Mouse (Mus musculus): Measurements from ENCODE around the gene Tmem18. TPM values are rescaled to one million over a fixed set of nuclear protein-coding genes. Genes with fewer than 3 reads are reported as not detected.

The Tmem18 gene
- polyA plus RNA-seq, 1 experiment from 2014 or later, result 23.3 TPM

DNA sequence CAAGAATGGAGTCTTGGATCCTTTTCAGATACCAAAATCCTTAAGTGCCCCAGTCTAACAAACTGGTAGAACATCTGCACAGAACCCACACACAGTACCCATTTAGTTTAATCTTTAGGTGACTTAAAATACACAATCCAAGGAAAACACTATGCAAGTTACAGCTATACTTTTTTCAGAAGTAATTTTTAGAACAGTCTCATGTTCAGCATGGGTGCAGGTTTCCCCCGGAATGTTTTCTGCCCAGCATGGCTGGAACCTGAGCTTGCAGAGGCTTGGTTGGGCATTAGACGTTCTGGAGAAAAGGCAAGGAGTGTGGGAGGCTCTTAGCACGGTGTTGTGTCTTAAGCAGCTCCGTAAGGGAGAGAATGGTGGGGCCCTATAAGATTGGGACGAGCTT is 7.6 kb downstream of the Tmem18 start:
- no peaks in the 10 kb centered on the region; the same call in 1 of the 2 replicates for H3K36me3 ChIP-seq (ENCODE audit: control insufficient read depth, insufficient read depth, low read length)
- no peaks in the 10 kb centered on the region for H3K27me3 ChIP-seq (replicated peaks; ENCODE audit: control insufficient read depth, insufficient read depth, low read length)
- no peak for ATAC-seq
- no peaks in the 10 kb centered on the region for H3K9me3 ChIP-seq (ENCODE audit: control insufficient read depth, low read length)
- no peak overlapping the region for H3K4me2 ChIP-seq (ENCODE audit: low read depth, low read length)
- no peaks in the 10 kb centered on the region for H3K4me1 ChIP-seq (ENCODE audit: control insufficient read depth, insufficient read depth, low read length)
- 93% methylated on average over 5 of the region's 5 CpGs for WGBS
- H3K4me3 ChIP-seq (ENCODE audit: low read length), result no peak overlapping the region
- no peak overlapping the region for H3K9ac ChIP-seq (ENCODE audit: low read depth, low read length)
- no peak overlapping the region for H3K27ac ChIP-seq (ENCODE audit: low read length)

DNA sequence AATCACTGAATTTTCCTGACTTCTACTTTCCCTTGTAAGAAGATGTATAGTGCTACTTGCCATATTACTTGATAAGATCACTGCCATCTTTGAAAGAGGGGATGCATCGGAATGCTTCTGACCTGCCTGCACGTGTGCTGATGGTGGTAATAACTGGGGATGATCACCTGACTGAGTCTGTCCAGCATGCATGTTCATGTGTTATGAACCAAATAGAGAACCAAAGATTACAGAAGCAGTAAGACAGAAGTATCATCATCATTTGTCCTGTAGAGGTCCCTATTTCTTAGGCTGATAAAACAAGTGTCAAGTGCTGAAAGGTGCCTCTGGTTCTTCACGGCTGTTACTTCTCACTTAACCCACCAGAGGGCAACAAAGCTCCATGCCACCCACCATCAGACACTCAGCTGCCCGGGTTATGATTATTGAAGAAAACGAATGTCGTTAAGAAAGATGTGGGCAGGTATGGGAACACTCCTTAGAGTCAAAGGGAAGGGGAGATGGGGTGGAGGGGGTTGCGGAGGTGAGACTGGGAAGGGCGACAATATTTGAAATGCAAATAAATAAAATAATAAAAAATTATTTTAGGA is 12.7 kb downstream of the Tmem18 start:
- H3K36me3 ChIP-seq (ENCODE audit: control insufficient read depth, insufficient read depth, low read length), result no peaks in the 10 kb centered on the region
- no peaks in the 10 kb centered on the region for H3K9me3 ChIP-seq (ENCODE audit: control insufficient read depth, low read length)
- ATAC-seq, result no peak
- H3K9ac ChIP-seq (ENCODE audit: low read depth, low read length), result no peak overlapping the region
- H3K27ac ChIP-seq (ENCODE audit: low read length), result no peak overlapping the region
- H3K27me3 ChIP-seq (replicated peaks; ENCODE audit: control insufficient read depth, insufficient read depth, low read length), result no peaks in the 10 kb centered on the region
- H3K4me1 ChIP-seq (ENCODE audit: control insufficient read depth, insufficient read depth, low read length), result no peaks in the 10 kb centered on the region
- H3K4me2 ChIP-seq (ENCODE audit: low read depth, low read length), result no peak overlapping the region
- WGBS, result 39% methylated on average over 8 of the region's 8 CpGs
- H3K4me3 ChIP-seq (ENCODE audit: low read length), result no peak overlapping the region

DNA sequence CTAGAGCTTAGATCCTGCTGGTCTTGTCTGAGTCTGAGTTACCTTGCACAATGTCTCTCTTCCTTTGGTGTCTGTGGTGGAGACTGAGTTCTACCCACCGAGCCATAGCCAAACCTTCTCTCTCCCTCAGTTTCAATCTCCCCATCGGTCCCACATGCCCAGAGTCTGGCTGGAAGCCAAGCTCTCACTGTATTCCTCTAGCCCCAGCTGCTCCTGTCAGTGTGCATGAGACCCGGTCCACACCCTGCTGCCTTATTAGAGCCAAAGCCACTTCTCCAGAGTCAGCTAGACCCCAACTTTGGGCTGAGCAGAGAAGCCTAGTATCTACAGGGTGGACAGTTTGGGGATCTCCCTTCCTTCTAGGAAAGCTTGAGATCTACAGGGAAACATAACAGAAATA is 14.7 kb downstream of the Tmem18 start:
- H3K4me2 ChIP-seq (ENCODE audit: low read depth, low read length), result no peak overlapping the region
- H3K9ac ChIP-seq (ENCODE audit: low read depth, low read length), result no peak overlapping the region
- H3K27ac ChIP-seq (ENCODE audit: low read length), result no peak overlapping the region
- no peaks in the 10 kb centered on the region for H3K9me3 ChIP-seq (ENCODE audit: control insufficient read depth, low read length)
- H3K4me1 ChIP-seq (ENCODE audit: control insufficient read depth, insufficient read depth, low read length), result no peaks in the 10 kb centered on the region
- ATAC-seq, result no peak
- 44% methylated on average over 3 of the region's 3 CpGs for WGBS
- H3K4me3 ChIP-seq (ENCODE audit: low read length), result no peak overlapping the region
- H3K36me3 ChIP-seq (ENCODE audit: control insufficient read depth, insufficient read depth, low read length), result no peaks in the 10 kb centered on the region
- no peaks in the 10 kb centered on the region for H3K27me3 ChIP-seq (replicated peaks; ENCODE audit: control insufficient read depth, insufficient read depth, low read length)

DNA sequence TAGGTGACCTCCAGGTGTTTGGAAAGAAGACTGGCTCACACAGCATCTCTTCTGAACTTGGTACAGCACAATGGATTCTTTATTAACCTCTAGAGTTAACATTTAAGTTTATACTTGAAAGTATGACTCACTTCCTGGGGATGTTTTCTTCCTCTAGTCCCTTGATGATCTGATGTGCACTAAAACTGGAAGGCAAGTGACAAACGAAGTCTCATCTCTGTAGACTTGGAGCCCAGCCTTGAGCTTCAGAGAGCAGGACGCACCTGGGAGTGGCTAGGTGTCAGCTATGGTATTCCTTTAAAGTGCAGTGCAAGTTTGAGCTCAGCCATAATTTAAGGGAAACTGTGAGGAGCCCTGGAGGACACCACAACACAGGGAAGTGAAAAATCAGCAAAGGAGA is 15.2 kb downstream of the Tmem18 start:
- Histone ChIP-seq H3K4me3 (ENCODE audit: low read length) (no peak overlapping the region), H3K9me3 (ENCODE audit: control insufficient read depth, low read length) (no peaks in the 10 kb centered on the region), H3K4me1 (ENCODE audit: control insufficient read depth, insufficient read depth, low read length) (no peaks in the 10 kb centered on the region), H3K36me3 (ENCODE audit: control insufficient read depth, insufficient read depth, low read length) (no peaks in the 10 kb centered on the region), H3K27me3 (replicated peaks; ENCODE audit: control insufficient read depth, insufficient read depth, low read length) (no peaks in the 10 kb centered on the region), H3K9ac (ENCODE audit: low read depth, low read length) (no peak overlapping the region), H3K4me2 (ENCODE audit: low read depth, low read length) (no peak overlapping the region), H3K27ac (ENCODE audit: low read length) (no peak overlapping the region)
- no peak for ATAC-seq
- 52% methylated on average over 2 of the region's 2 CpGs for WGBS

DNA sequence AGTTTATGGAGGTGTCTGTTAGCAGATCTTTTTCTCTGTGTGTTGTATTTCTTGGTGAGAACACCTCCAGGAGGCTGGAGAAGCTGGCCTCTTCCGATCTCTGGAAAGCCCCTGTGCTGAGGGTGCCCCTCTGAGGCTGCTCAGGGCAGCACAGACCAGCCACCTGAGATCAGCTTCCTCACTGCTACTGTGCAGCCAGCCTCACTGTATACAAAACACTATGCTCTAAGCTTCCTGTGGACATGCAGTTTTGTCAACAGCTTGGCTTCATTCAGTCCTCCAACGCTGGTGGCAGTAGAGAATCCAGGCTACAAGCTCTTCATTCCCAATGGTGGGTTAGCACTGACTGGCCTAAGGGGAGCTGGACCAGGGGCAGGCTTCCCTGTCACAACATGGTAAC is 15.8 kb downstream of the Tmem18 start:
- H3K4me1 ChIP-seq (ENCODE audit: control insufficient read depth, insufficient read depth, low read length), result no peaks in the 10 kb centered on the region
- ATAC-seq, result no peak

DNA sequence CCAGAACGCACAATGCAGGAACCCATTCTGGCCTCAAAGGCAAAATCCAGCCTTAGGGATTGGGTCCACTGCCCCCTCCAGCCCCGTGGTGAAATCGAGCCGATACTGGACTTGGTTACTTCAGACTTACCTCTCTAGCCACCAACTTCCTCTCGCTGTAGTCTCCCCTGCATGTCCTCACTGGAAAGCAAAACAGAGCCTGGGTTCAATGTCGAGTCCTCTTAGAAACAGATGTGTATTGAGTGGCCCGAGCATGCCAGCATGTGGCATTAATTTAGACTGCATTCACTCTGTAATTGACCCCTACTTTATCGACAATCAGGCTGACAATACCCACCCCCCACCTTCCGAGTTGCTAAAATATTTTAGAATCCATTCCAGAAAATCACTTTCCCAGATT is 19.8 kb downstream of the Tmem18 start:
- Histone ChIP-seq H3K36me3 (ENCODE audit: control insufficient read depth, insufficient read depth, low read length) (no peaks in the 10 kb centered on the region), H3K4me3 (ENCODE audit: low read length) (no peak overlapping the region), H3K27me3 (replicated peaks; ENCODE audit: control insufficient read depth, insufficient read depth, low read length) (no peaks in the 10 kb centered on the region), H3K4me1 (ENCODE audit: control insufficient read depth, insufficient read depth, low read length) (no peaks in the 10 kb centered on the region), H3K4me2 (ENCODE audit: low read depth, low read length) (no peak overlapping the region), H3K9me3 (ENCODE audit: control insufficient read depth, low read length) (no peaks in the 10 kb centered on the region), H3K27ac (ENCODE audit: low read length) (no peak overlapping the region), H3K9ac (ENCODE audit: low read depth, low read length) (no peak overlapping the region)
- no peak for ATAC-seq
- 78% methylated on average over 9 of the region's 9 CpGs for WGBS

More for the DNA sequence above, 15.8 kb downstream of the Tmem18 start:
- Histone ChIP-seq H3K4me3 (ENCODE audit: low read length) (no peak overlapping the region), H3K9ac (ENCODE audit: low read depth, low read length) (no peak overlapping the region), H3K27ac (ENCODE audit: low read length) (no peak overlapping the region), H3K27me3 (replicated peaks; ENCODE audit: control insufficient read depth, insufficient read depth, low read length) (no peaks in the 10 kb centered on the region), H3K9me3 (ENCODE audit: control insufficient read depth, low read length) (no peaks in the 10 kb centered on the region), H3K36me3 (ENCODE audit: control insufficient read depth, insufficient read depth, low read length) (no peaks in the 10 kb centered on the region), H3K4me2 (ENCODE audit: low read depth, low read length) (no peak overlapping the region)
- 79% methylated on average over 2 of the region's 2 CpGs for WGBS

DNA sequence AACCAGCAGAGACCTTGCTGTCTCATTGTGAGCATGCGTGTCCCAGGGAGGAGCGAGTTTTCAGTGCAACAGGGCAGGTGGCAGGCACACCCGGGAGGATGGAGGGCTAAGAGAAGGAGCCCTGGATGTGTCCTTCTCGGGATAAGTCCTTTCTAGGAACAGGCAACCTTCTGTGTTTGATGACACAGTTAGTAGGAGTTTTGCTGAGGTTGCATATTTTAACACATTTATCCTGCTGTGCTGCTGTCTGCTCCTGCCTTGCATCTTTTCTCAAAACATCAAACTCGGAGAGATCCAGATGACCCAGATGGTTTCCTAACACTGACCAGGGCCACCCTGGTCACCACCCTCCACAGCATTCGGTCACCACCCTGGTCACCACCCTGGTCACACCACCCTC is 20.6 kb downstream of the Tmem18 start:
- Histone ChIP-seq H3K27me3 (replicated peaks; ENCODE audit: control insufficient read depth, insufficient read depth, low read length) (no peaks in the 10 kb centered on the region), H3K36me3 (ENCODE audit: control insufficient read depth, insufficient read depth, low read length) (no peaks in the 10 kb centered on the region), H3K4me3 (ENCODE audit: low read length) (no peak overlapping the region), H3K4me1 (ENCODE audit: control insufficient read depth, insufficient read depth, low read length) (no peaks in the 10 kb centered on the region), H3K4me2 (ENCODE audit: low read depth, low read length) (no peak overlapping the region), H3K9me3 (ENCODE audit: control insufficient read depth, low read length) (no peaks in the 10 kb centered on the region), H3K9ac (ENCODE audit: low read depth, low read length) (no peak overlapping the region), H3K27ac (ENCODE audit: low read length) (no peak overlapping the region)
- ATAC-seq, result no peak
- WGBS, result 77% methylated on average over 6 of the region's 6 CpGs

DNA sequence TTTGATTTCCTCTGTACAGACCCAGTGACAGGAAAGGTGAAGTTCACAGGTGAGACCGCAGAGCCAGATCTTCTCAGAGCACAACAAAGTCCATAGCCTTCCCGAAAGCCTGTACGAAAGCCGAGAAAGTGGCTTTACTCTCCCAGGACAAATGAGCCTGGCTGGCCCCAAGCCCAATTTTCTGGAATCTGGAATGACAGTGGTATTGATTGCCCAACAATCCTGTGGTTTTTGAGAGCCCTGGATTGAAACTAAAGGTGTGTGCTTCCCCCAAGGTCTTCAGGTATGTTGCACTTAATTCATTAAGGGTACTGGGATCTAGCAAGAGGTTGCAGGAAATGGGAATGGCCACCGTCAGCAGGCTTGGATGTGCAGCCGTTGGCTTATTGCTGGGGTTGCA is 21.7 kb downstream of the Tmem18 start:
- WGBS, result 93% methylated on average over 6 of the region's 6 CpGs
- H3K36me3 ChIP-seq (ENCODE audit: control insufficient read depth, insufficient read depth, low read length), result no peaks in the 10 kb centered on the region
- no peak overlapping the region for H3K27ac ChIP-seq (ENCODE audit: low read length)
- no peak overlapping the region for H3K4me3 ChIP-seq (ENCODE audit: low read length)
- H3K9ac ChIP-seq (ENCODE audit: low read depth, low read length), result no peak overlapping the region
- ATAC-seq, result no peak
- no peaks in the 10 kb centered on the region for H3K27me3 ChIP-seq (replicated peaks; ENCODE audit: control insufficient read depth, insufficient read depth, low read length)
- H3K4me1 ChIP-seq (ENCODE audit: control insufficient read depth, insufficient read depth, low read length), result no peaks in the 10 kb centered on the region
- H3K4me2 ChIP-seq (ENCODE audit: low read depth, low read length), result no peak overlapping the region
- no peaks in the 10 kb centered on the region for H3K9me3 ChIP-seq (ENCODE audit: control insufficient read depth, low read length)

DNA sequence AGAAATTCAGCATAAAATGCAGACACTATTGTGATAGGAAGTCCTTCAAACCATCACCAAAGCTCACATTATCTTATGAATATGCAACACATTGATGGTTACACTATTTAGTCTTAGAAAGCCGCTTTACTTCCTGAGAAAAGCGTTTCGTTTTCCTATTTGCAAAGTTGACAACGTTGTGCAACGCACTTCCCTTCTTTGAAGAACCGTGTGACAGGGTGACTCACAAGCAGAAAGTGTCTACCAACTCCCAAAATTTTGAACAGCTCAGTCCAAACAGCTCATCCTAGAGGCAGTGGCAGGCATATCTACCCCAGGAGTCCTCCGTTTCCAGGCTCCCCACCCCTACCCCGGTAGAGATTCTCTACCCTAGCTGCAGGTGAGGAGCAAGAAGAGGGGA is 22.5 kb downstream of the Tmem18 start:
- Histone ChIP-seq H3K9me3 (ENCODE audit: control insufficient read depth, low read length) (no peaks in the 10 kb centered on the region), H3K4me1 (ENCODE audit: control insufficient read depth, insufficient read depth, low read length) (no peaks in the 10 kb centered on the region), H3K27ac (ENCODE audit: low read length) (no peak overlapping the region), H3K27me3 (replicated peaks; ENCODE audit: control insufficient read depth, insufficient read depth, low read length) (no peaks in the 10 kb centered on the region), H3K9ac (ENCODE audit: low read depth, low read length) (no peak overlapping the region), H3K36me3 (ENCODE audit: control insufficient read depth, insufficient read depth, low read length) (no peaks in the 10 kb centered on the region), H3K4me3 (ENCODE audit: low read length) (no peak overlapping the region), H3K4me2 (ENCODE audit: low read depth, low read length) (no peak overlapping the region)
- WGBS, result 73% methylated on average over 8 of the region's 8 CpGs
- ATAC-seq, result no peak

DNA sequence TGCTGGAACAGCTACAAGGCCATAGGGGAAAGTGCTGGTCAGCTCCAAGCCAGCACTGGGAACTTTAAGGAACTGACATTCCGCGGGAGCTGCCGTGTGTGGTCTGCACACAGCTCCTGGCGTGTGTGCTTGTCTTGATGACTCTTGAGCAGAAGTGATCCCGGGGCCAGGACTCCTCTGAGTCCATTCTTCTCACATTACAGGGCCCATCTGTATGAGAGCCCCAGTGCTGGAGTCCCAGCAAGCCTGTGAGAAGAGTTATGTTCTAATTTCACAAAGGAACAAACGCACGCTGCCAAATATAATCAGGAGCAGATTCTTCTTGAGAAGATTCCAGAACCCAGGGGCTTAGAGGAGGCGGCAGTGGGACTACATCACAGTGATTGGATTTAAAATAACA is 34.2 kb downstream of the Tmem18 start:
- Histone ChIP-seq H3K9ac (ENCODE audit: low read depth, low read length) (no peak overlapping the region), H3K36me3 (ENCODE audit: control insufficient read depth, insufficient read depth, low read length) (no peaks in the 10 kb centered on the region), H3K27me3 (replicated peaks; ENCODE audit: control insufficient read depth, insufficient read depth, low read length) (no peaks in the 10 kb centered on the region), H3K27ac (ENCODE audit: low read length) (0 out of 2 replicates have a peak overlapping the region, but pooled peaks have one; percentile 1), H3K4me1 (ENCODE audit: control insufficient read depth, insufficient read depth, low read length) (no peaks in the 10 kb centered on the region), H3K4me2 (ENCODE audit: low read depth, low read length) (no peak overlapping the region), H3K4me3 (ENCODE audit: low read length) (no peak overlapping the region), H3K9me3 (ENCODE audit: control insufficient read depth, low read length) (no peaks in the 10 kb centered on the region)
- ATAC-seq, result peak; percentile 69; the same call in 1 of the 2 replicates
- 24% methylated on average over 8 of the region's 8 CpGs for WGBS

All from intestine, embryonic 16.5 days (tissue).